Mouse (Mus musculus): Measurements from ENCODE around the gene Pitpna.

The Pitpna gene

GRCm38 (mm10) chr11:75563851-75564548 is 23.9 kb upstream of the Pitpna start:
- DNase-seq (ENCODE audit: low read depth, low spot score) = no peak

- peak; percentile 96 for DNase-seq (ENCODE audit: low read depth, low spot score)
Measured at GRCm38 (mm10) chr11:75565849-75566248, 22.0 kb upstream of the Pitpna start.

- no peak for DNase-seq (ENCODE audit: low read depth, low spot score)
Measured at GRCm38 (mm10) chr11:75566276-75567196, 21.4 kb upstream of the Pitpna start.

- DNase-seq (ENCODE audit: low read depth, low spot score) = no peak
Measured at GRCm38 (mm10) chr11:75567346-75568114, 20.4 kb upstream of the Pitpna start.

GRCm38 (mm10) chr11:75568115-75568511 is 19.8 kb upstream of the Pitpna start:
- DNase-seq (ENCODE audit: low read depth, low spot score) = no peak

- no peak for DNase-seq (ENCODE audit: low read depth, low spot score)
Measured at GRCm38 (mm10) chr11:75568962-75569361, 18.9 kb upstream of the Pitpna start.

GRCm38 (mm10) chr11:75570375-75571125 is 17.3 kb upstream of the Pitpna start:
- no peak for DNase-seq (ENCODE audit: low read depth, low spot score)

- DNase-seq (ENCODE audit: low read depth, low spot score) = peak; percentile 81
Measured at GRCm38 (mm10) chr11:75571126-75571990, 16.5 kb upstream of the Pitpna start.

GRCm38 (mm10) chr11:75572301-75572791 is 15.6 kb upstream of the Pitpna start:
- no peak for DNase-seq (ENCODE audit: low read depth, low spot score)

- peak; percentile 95 for DNase-seq (ENCODE audit: low read depth, low spot score)
Measured at GRCm38 (mm10) chr11:75572854-75573650, 14.8 kb upstream of the Pitpna start.

- DNase-seq (ENCODE audit: low read depth, low spot score) = no peak
Measured at GRCm38 (mm10) chr11:75574378-75575123, 13.3 kb upstream of the Pitpna start.

GRCm38 (mm10) chr11:75575560-75576123 is 12.3 kb upstream of the Pitpna start:
- no peak for DNase-seq (ENCODE audit: low read depth, low spot score)

GRCm38 (mm10) chr11:75578609-75579008 is 9.3 kb upstream of the Pitpna start:
- peak; percentile 67 for DNase-seq (ENCODE audit: low read depth, low spot score)

- no peak for DNase-seq (ENCODE audit: low read depth, low spot score)
Measured at GRCm38 (mm10) chr11:75581495-75582149, 6.3 kb upstream of the Pitpna start.

- no peak for DNase-seq (ENCODE audit: low read depth, low spot score)
Measured at GRCm38 (mm10) chr11:75583521-75583920, 4.4 kb upstream of the Pitpna start.

GRCm38 (mm10) chr11:75585061-75585460 is 2.8 kb upstream of the Pitpna start:
- no peak for DNase-seq (ENCODE audit: low read depth, low spot score)

GRCm38 (mm10) chr11:75585978-75586377 is 1.9 kb upstream of the Pitpna start:
- DNase-seq (ENCODE audit: low read depth, low spot score) = no peak

- no peak for DNase-seq (ENCODE audit: low read depth, low spot score)
Measured at GRCm38 (mm10) chr11:75586963-75587362, 934 bp upstream of the Pitpna start.
